In the genomic region with DNA sequence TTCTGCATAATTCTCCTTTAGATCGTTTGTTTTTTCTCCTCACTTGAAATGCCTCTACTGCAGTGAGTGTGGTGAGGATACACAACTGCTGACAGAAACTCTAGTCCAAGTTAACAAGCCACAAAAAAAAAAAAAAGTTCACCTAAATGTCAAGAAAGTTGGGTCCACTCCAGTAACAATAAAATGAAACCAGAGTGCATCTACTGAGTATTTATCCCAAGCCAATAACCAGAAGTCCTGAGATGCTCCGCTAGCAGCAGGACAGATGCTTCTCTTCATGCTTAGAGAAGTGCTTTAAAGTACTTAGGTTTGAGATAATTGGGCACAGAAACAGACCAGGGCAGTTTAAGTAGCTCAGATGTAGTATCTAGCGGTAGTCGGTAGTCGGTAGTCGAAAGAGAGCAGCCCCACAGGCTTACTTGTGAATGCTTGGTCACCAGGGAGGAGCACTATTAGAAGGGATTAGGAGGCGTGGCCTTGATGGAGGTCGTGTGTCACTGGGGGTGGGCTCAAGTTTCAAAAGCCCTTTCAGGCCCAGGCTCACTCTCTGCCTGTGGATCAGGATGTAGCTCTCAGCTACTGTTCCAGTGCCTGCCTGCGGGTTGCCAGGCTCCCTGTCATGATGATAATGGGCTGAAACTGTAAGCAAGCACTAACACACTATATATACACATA, we compare ENCODE assay signal across 17 mouse cellular contexts.
DNase-seq lines count a peak whose midpoint lies in the region; ATAC-seq and TF ChIP-seq lines count a peak whose summit lies in the region.
"Had no signal": no experiment of that assay in that cellular context is flagged by ENCODE, and none has a peak within 500 bp of the region (broad histone marks: within the 10 kb centered on the region; RNA-seq: fewer than 3 reads in every experiment).

No protein-coding gene starts in this region.

- H3K4me3 ChIP-seq in liver, adult 2 months (ENCODE audit: insufficient read depth, low read depth, low read length), result no peak overlapping the region
- no peak overlapping the region for H3K4me3 ChIP-seq in liver, embryonic 11.5 days (ENCODE audit: low read depth, low read length)
- H3K4me3 ChIP-seq: hindbrain, embryonic 10.5 days; megakaryocyte, embryonic 14.5 days had no signal

- H3K27me3 ChIP-seq in liver, adult 2 months (ENCODE audit: control insufficient read depth, insufficient read depth, low read length), result no peaks in the 10 kb centered on the region
- H3K27me3 ChIP-seq in liver, embryonic 11.5 days (replicated peaks; ENCODE audit: control insufficient read depth, insufficient read depth, low read length), result no peaks in the 10 kb centered on the region
- H3K27me3 ChIP-seq: megakaryocyte, embryonic 14.5 days; Patski had no signal

- no peak overlapping the region for H3K27ac ChIP-seq in liver, adult 2 months (replicated peaks; ENCODE audit: insufficient read depth, low read depth, low read length)
- no peak overlapping the region for H3K27ac ChIP-seq in liver, embryonic 11.5 days (ENCODE audit: low read depth, low read length)
- H3K27ac ChIP-seq: hindbrain, embryonic 10.5 days; liver, embryonic 14.5 days; stomach, postnatal 0 days had no signal

- ATAC-seq in liver, embryonic 11.5 days (replicated peaks; ENCODE audit: low FRiP score), result no peak
- peak; percentile 56; the same call in 1 of the 2 replicates for ATAC-seq in erythroblast, adult 5-6 weeks (replicated peaks; ENCODE audit: low FRiP score, poor library complexity, severe bottlenecking)
- ATAC-seq in frontal cortex, adult (ENCODE audit: low TSS enrichment), result no peak
- ATAC-seq: intestine, embryonic 16.5 days; Patski had no signal

- H3K4me2 ChIP-seq in liver, embryonic 11.5 days, result no peak overlapping the region

- H3K36me3 ChIP-seq in liver, adult 2 months (ENCODE audit: control insufficient read depth, insufficient read depth, low read length), result no peaks in the 10 kb centered on the region
- no peaks in the 10 kb centered on the region for H3K36me3 ChIP-seq in liver, embryonic 11.5 days (ENCODE audit: control insufficient read depth, insufficient read depth, low read length)

- peaks cover 9% of the 10 kb centered on the region for H3K4me1 ChIP-seq in liver, adult 2 months (ENCODE audit: control insufficient read depth, insufficient read depth, low read length)
- H3K4me1 ChIP-seq in liver, embryonic 11.5 days (replicated peaks; ENCODE audit: control insufficient read depth, insufficient read depth, low read length), result peaks cover 8% of the 10 kb centered on the region
- H3K4me1 ChIP-seq: hindbrain, embryonic 10.5 days had no signal

- H3K9ac ChIP-seq in liver, adult 2 months (ENCODE audit: low read depth, low read length), result no peak overlapping the region
- no peak overlapping the region for H3K9ac ChIP-seq in liver, embryonic 11.5 days (ENCODE audit: low read depth, low read length)
- H3K9ac ChIP-seq: liver, embryonic 14.5 days had no signal

- 82% methylated on average over 9 of the region's 9 CpGs for WGBS in liver, adult 2 months
- WGBS in liver, embryonic 11.5 days, result 76% methylated on average over 9 of the region's 9 CpGs

- no peak for TF ChIP-seq CTCF in liver, adult 2 months (IDR thresholded peaks at IDR 0.05; ENCODE audit: low read depth, low read length)

- H3K79me2 ChIP-seq in liver, adult 2 months (ENCODE audit: control insufficient read depth, insufficient read depth, low read length), result peaks cover 5% of the 10 kb centered on the region; the same call in 1 of the 2 replicates

- no peaks in the 10 kb centered on the region for H3K9me3 ChIP-seq in liver, embryonic 11.5 days (ENCODE audit: control insufficient read depth, low read length)
- H3K9me3 ChIP-seq: hindbrain, embryonic 10.5 days; megakaryocyte, embryonic 14.5 days had no signal

- no peak for TF ChIP-seq POLR2A in liver, adult 2 months (IDR thresholded peaks at IDR 0.05; ENCODE audit: extremely low read depth, insufficient read depth, low read length)

- DNase-seq in heart, adult 18-20 months, result peak; percentile 44 to 47
- no peak for DNase-seq in heart, postnatal 4 days
- peak; percentile 39 for DNase-seq in liver, adult 2 months (ENCODE audit: extremely low read depth, low read depth, low spot score)
- DNase-seq in liver, embryonic 11.5 days (ENCODE audit: low spot score), result no peak
- peak; percentile 90 for DNase-seq in R1 (ENCODE audit: low read depth, low spot score)
- DNase-seq in spleen, postnatal 4 days (ENCODE audit: low spot score in 2 of 2), result no peak
- DNase-seq: adrenal gland, postnatal 14 days; cerebellum, postnatal 14 days; thymus, postnatal 4 days had no signal

Comparison
In these comparisons a context has a peak if more than half of its experiments do, and no peak if none do; other contexts are left out.
1. DNase-seq: peak in heart, adult 18-20 months (2 of 2), liver, adult 2 months (single experiment) and R1 (single experiment); none in heart, postnatal 4 days (single experiment), liver, embryonic 11.5 days (single experiment) and spleen, postnatal 4 days (0 of 2).